Mouse (Mus musculus): ENCODE results near the gene Atf1. TPM values are rescaled to one million over a fixed set of nuclear protein-coding genes. Genes with fewer than 3 reads are reported as not detected.
"Not testable (repeated sequence)": the region's sequence is repeated elsewhere in the genome, so short reads cannot be mapped to it uniquely, and the experiment has no call there.

Gene Atf1
- total and polyA plus RNA-seq, 3 experiments = 41.8 to 854 (median 183) TPM

GRCm38 (mm10) chr15:100268916-100269315 lies 41.3 kb downstream of the Atf1 start:
- no peak for TF ChIP-seq MAFK (IDR thresholded peaks at IDR 0.05; ENCODE audit: borderline replicate concordance, low read depth, low read length)
- no peak for TF ChIP-seq POLR2AphosphoS5 (IDR thresholded peaks at IDR 0.05; ENCODE audit: borderline replicate concordance, low read depth, low read length)
- no peak for TF ChIP-seq GATA1 (IDR thresholded peaks at IDR 0.05; ENCODE audit: low read depth, low read length)
- TF ChIP-seq MAZ (IDR thresholded peaks at IDR 0.05; ENCODE audit: low read depth, low read length) = no peak
- TF ChIP-seq EP300 (IDR thresholded peaks at IDR 0.05; ENCODE audit: low read depth in 1 of 2, low read length in 2 of 2) = no peak
- TF ChIP-seq RCOR1 (IDR thresholded peaks at IDR 0.05; ENCODE audit: low read depth, low read length) = no peak
- no peak for DNase-seq (ENCODE audit: low read depth, low spot score)
- Histone ChIP-seq H3K27me3 (ENCODE audit: control insufficient read depth in 1 of 2, insufficient read depth in 2 of 2, low read length in 2 of 2) (no peaks in the 10 kb centered on the region), H3K4me1 (ENCODE audit: control insufficient read depth in 1 of 2, insufficient read depth in 2 of 2, low read length in 2 of 2) (no peaks in the 10 kb centered on the region), H3K9ac (ENCODE audit: control insufficient read depth, low read depth, low read length, poor library complexity, severe bottlenecking) (no peak overlapping the region), H3K9me3 (replicated peaks; ENCODE audit: insufficient read depth, low read length) (no peaks in the 10 kb centered on the region), H3K79me2 (ENCODE audit: control insufficient read depth, insufficient read depth, low read length, poor library complexity) (no peaks in the 10 kb centered on the region), H3K27ac (ENCODE audit: control insufficient read depth, low read depth, low read length) (no peak overlapping the region), H3K36me3 (ENCODE audit: control insufficient read depth in 1 of 2, insufficient read depth in 2 of 2, low read length in 2 of 2) (no peaks in the 10 kb centered on the region), H3K4me3 (ENCODE audit: control insufficient read depth in 1 of 2, insufficient read depth in 1 of 2, low read depth in 2 of 2, low read length in 2 of 2) (no peak overlapping the region)

DNA sequence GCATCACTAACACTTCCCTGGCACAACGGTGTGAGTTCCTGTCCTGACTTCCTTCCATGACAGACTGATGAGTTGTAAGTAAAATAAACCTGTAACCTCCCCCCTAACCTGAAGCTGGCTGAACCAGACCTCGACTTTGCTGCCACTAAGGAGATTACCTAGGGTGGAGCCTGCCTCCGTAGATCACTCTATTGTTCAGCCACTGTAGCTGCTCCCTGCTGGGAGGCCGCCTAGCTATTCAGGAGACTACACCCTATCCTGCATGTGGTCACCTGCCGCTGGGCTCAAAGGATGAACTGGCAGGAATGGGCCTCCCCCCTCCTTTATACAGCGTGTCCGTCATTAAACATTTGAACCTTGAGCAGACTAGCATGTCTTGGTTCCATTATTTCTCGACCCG lies 42.2 kb downstream of the Atf1 start:
- H3K9ac ChIP-seq (ENCODE audit: control insufficient read depth, low read depth, low read length, poor library complexity, severe bottlenecking) = no peak overlapping the region

GRCm38 (mm10) chr15:100270609-100271008 lies 43.0 kb downstream of the Atf1 start:
- not testable (repeated sequence) for H3K9me3 ChIP-seq (replicated peaks; ENCODE audit: insufficient read depth, low read length); H3K36me3 ChIP-seq (ENCODE audit: control insufficient read depth in 1 of 2, insufficient read depth in 2 of 2, low read length in 2 of 2); H3K9ac ChIP-seq (ENCODE audit: control insufficient read depth, low read depth, low read length, poor library complexity, severe bottlenecking); H3K79me2 ChIP-seq (ENCODE audit: control insufficient read depth, insufficient read depth, low read length, poor library complexity); DNase-seq (ENCODE audit: low read depth, low spot score); H3K27me3 ChIP-seq (ENCODE audit: control insufficient read depth in 1 of 2, insufficient read depth in 2 of 2, low read length in 2 of 2); H3K27ac ChIP-seq (ENCODE audit: control insufficient read depth, low read depth, low read length); H3K4me1 ChIP-seq (ENCODE audit: control insufficient read depth in 1 of 2, insufficient read depth in 2 of 2, low read length in 2 of 2); H3K4me3 ChIP-seq (ENCODE audit: control insufficient read depth in 1 of 2, insufficient read depth in 1 of 2, low read depth in 2 of 2, low read length in 2 of 2)

More for the DNA sequence above, 42.2 kb downstream of the Atf1 start:
- no peaks in the 10 kb centered on the region for H3K79me2 ChIP-seq (ENCODE audit: control insufficient read depth, insufficient read depth, low read length, poor library complexity)
- H3K4me1 ChIP-seq (ENCODE audit: control insufficient read depth in 1 of 2, insufficient read depth in 2 of 2, low read length in 2 of 2) = no peaks in the 10 kb centered on the region
- H3K9me3 ChIP-seq (replicated peaks; ENCODE audit: insufficient read depth, low read length) = no peaks in the 10 kb centered on the region
- no peak overlapping the region for H3K27ac ChIP-seq (ENCODE audit: control insufficient read depth, low read depth, low read length)
- no peak overlapping the region for H3K4me3 ChIP-seq (ENCODE audit: control insufficient read depth in 1 of 2, insufficient read depth in 1 of 2, low read depth in 2 of 2, low read length in 2 of 2)
- no peaks in the 10 kb centered on the region for H3K27me3 ChIP-seq (ENCODE audit: control insufficient read depth in 1 of 2, insufficient read depth in 2 of 2, low read length in 2 of 2)
- TF ChIP-seq MYC (IDR thresholded peaks at IDR 0.05; ENCODE audit: low read depth, low read length) (no peak), POLR2A (IDR thresholded peaks at IDR 0.05; ENCODE audit: control insufficient read depth in 1 of 2, insufficient read depth in 1 of 2, low read depth in 1 of 2, low read length in 2 of 2, poor library complexity in 1 of 2) (0 out of 4 replicates have a peak, but pooled peaks of 1 of the 2 experiments have one; percentile 12)
- no peaks in the 10 kb centered on the region for H3K36me3 ChIP-seq (ENCODE audit: control insufficient read depth in 1 of 2, insufficient read depth in 2 of 2, low read length in 2 of 2)
- DNase-seq (ENCODE audit: low read depth, low spot score) = no peak

DNA sequence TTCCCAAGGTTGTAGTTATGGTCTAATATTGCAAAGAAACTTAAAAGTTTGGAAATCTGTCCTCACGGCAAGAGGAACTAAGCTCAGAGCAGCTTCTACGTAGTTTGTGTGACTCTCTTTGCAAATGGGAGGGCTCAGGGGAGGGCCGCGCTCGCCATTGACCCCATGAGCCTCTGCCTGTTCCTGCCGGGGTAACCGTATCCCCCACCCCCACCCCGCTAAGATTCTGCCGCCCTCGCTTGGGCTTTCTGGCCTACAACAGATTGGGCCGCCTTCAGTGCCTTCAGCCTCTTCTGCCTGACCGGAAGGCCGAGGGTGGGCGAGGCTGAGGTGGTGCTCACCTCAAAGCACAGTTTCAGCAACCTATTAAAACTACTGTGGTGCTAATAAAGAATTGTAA lies 43.8 kb downstream of the Atf1 start:
- H3K4me3 ChIP-seq (ENCODE audit: control insufficient read depth in 1 of 2, insufficient read depth in 1 of 2, low read depth in 2 of 2, low read length in 2 of 2) = no peak overlapping the region
- H3K4me1 ChIP-seq (ENCODE audit: control insufficient read depth in 1 of 2, insufficient read depth in 2 of 2, low read length in 2 of 2) = no peaks in the 10 kb centered on the region
- no peaks in the 10 kb centered on the region for H3K9me3 ChIP-seq (replicated peaks; ENCODE audit: insufficient read depth, low read length)
- H3K79me2 ChIP-seq (ENCODE audit: control insufficient read depth, insufficient read depth, low read length, poor library complexity) = no peaks in the 10 kb centered on the region
- no peaks in the 10 kb centered on the region for H3K36me3 ChIP-seq (ENCODE audit: control insufficient read depth in 1 of 2, insufficient read depth in 2 of 2, low read length in 2 of 2)
- TF ChIP-seq ZKSCAN1 (IDR thresholded peaks at IDR 0.05; ENCODE audit: low read depth, low read length) = no peak
- no peak overlapping the region for H3K27ac ChIP-seq (ENCODE audit: control insufficient read depth, low read depth, low read length)
- DNase-seq (ENCODE audit: low read depth, low spot score) = no peak
- H3K9ac ChIP-seq (ENCODE audit: control insufficient read depth, low read depth, low read length, poor library complexity, severe bottlenecking) = no peak overlapping the region
- H3K27me3 ChIP-seq (ENCODE audit: control insufficient read depth in 1 of 2, insufficient read depth in 2 of 2, low read length in 2 of 2) = no peaks in the 10 kb centered on the region

DNA sequence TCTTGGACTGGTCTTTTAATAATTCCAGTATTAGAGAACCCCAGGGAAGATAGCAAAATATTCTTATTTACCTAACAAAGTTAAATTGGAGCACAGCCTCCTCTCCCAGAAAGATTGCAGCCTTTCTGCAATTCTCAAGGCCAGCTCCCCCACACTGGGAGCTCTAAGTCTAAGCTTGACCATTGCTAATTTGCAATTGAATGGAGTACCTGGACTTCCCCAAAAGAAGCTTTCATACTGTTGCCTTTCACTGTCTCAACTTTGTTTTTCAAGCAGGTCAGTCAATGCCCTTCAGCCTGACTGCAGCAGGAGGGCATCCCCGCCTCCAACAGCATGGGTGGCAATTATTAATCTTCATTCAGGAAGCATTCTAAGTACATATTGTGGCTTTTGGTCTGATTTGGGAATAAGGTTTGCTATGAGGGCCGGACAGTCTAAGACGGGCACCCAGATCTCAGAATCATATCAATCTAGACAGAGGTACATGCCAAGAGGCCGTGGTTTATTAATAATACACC lies 46.2 kb downstream of the Atf1 start:
- not testable (repeated sequence) for H3K27me3 ChIP-seq (ENCODE audit: control insufficient read depth in 1 of 2, insufficient read depth in 2 of 2, low read length in 2 of 2); H3K9ac ChIP-seq (ENCODE audit: control insufficient read depth, low read depth, low read length, poor library complexity, severe bottlenecking); DNase-seq (ENCODE audit: low read depth, low spot score); H3K9me3 ChIP-seq (replicated peaks; ENCODE audit: insufficient read depth, low read length); H3K36me3 ChIP-seq (ENCODE audit: control insufficient read depth in 1 of 2, insufficient read depth in 2 of 2, low read length in 2 of 2); H3K4me3 ChIP-seq (ENCODE audit: control insufficient read depth in 1 of 2, insufficient read depth in 1 of 2, low read depth in 2 of 2, low read length in 2 of 2); H3K27ac ChIP-seq (ENCODE audit: control insufficient read depth, low read depth, low read length); H3K4me1 ChIP-seq (ENCODE audit: control insufficient read depth in 1 of 2, insufficient read depth in 2 of 2, low read length in 2 of 2); H3K79me2 ChIP-seq (ENCODE audit: control insufficient read depth, insufficient read depth, low read length, poor library complexity)

All from MEL (cell line).